Mouse (Mus musculus) right cerebral cortex, adult 2 months (tissue): ENCODE measurements around the gene Fosl2.
"Not testable (repeated sequence)": the region's sequence is repeated elsewhere in the genome, so short reads cannot be mapped to it uniquely, and the experiment has no call there.

Source experiments
- DNase-seq, 2 experiments: peaks; one replicate each; pipeline ENCODE4 v3.0.0; 2021 to 2022; ENCODE audit warnings: low spot score in 2 of 2

Fosl2 gene

DNA sequence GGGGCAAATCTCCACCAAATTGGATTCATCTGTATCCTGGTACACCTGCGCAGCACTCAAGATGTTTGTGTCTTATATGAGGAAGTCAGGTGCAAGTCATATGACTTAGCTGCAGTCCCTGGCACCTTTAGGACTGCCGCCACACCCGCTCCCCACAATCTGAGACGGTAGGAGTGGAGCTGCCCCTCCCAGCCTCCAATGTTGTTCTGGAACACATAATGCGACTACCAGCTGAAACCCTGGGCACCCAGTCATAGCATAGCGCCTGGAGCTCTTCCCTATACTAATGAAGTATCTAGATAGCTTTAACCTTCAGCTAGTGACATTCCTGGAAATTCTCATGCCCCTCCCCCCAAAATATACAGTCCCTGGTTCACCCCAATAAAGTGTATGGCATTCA lies 43.1 kb downstream of the Fosl2 start:
- DNase-seq, result not testable (repeated sequence)

DNA sequence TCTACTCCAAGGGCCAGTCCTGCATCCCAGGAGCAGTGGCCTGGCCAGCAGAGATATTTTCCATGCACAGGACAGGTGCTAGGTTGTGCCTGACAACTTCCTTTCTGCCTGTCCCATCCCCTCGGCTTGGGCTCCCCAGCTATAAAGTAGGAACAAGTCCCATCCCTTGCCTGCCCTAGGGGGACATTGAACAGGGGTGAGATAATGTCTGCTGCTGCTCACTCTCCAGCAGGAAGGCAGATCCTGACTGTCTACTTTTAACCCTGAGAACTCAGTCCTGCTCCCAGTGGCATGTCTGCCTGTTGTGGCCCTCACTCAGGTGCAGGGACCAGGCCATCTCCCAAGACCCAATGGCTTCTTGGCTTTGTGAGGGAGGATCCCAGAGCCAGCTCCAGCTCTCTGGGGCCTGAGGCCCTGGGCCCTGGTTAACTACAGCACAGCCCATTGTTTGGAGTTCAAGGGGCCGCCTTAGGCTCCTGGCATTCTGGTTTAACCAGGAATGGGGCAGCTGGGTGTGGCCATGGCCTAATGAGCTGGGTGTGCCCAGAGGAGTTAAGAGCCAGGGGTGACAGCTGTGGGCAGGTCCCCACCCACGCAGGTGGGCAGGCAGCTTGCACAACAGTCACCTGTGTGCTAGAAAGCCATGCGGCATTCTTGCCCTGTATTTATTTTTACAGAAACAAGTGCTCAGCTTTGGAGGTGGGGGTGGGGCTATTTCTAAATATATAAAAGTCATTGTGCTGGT lies 47.5 kb downstream of the Fosl2 start:
- no peak for DNase-seq

DNA sequence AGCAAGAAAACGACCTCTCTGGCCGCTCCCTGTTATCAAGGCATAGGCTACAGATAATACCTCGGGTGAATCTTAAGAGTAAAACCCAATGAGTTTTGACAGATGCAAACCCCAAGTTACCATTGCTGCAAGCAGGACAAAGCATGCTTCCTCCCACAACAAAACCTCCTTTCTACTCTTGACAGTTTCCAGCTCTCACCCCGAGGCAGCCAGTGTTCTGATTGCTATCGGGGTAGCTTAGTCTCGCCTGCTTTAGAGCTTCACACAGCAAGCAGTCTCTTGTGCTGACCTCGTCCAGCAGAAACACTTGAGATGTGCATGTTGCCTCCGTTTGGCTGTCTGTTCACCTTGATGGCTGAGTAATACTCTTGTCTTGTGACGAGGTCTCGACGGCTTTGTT lies 52.1 kb downstream of the Fosl2 start:
- DNase-seq, result no peak

DNA sequence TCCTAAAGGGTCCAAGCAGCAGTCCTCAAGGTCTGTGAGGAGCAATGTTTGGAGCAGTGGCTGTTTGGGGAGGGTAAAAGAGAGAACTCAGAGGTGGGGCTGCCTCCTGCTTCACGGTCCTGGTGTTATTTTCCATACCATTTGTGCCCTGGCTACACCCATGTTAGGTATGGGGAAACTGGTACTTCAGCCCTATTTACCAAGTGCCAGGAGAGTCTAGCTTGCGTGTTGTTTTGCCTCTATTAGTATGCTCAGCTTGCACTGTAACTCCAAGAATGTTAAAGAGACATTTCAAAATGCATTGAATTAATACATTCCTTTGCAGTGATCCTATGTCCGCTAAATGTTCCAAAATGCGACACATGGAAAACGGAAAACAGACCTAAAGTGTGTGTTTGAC lies 55.7 kb downstream of the Fosl2 start:
- no peak for DNase-seq

DNA sequence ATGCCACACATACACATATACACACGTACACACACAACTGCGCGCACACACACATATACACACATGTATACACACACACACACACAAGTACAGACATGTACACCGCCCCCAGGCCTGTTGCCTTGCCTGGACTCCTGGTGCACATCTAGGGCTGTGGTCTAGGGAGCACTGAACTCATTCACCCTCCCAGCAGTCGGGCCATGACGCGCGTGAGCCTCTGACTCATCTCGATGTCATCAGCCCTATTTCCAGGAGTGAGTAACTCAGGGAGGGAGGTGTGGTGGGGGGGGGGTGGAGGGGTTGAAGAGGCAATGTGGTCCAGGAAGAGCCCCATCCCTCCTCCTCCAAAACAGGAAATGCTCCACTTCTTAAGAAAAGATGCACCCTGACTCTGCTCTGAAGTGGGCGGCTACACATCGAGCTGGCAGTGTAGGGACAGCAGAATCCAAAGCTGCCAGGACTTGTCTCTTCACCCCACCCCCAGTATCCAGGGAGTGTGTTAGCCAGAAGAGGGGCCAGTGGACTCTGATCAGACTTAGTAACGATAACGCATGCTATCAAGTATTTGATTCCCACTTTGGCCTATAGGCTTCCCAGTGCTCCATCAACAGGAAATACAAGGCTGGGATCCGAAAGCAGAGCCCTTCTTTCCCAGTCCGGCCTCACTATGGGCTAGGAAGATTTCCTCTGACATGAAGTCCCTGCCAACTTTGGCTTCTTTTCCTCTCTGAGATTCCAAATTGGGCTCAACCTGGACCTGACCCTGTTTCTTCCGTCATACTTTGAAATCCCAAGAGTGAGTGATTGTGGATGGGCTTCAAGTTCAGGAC lies 56.6 kb downstream of the Fosl2 start:
- no peak for DNase-seq

DNA sequence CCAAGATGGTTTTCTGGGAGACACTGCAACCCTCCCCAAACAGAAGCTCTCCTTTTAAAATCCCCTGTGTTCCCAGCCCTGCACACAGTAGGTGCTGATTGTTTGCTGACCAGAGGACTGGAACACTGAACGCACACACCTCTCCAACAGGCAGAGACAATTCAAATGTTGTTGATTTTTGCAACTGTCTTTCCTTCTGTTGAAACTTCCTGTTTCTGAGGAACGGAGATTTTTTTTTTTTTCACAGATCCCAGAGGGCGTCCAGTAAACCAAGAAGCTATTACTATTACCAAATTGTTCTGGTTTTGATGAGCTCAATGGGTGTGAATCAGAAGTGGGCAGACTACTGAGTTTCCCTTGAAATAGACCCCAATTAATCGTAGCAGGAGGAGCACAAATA lies 58.6 kb downstream of the Fosl2 start:
- DNase-seq, result no peak

DNA sequence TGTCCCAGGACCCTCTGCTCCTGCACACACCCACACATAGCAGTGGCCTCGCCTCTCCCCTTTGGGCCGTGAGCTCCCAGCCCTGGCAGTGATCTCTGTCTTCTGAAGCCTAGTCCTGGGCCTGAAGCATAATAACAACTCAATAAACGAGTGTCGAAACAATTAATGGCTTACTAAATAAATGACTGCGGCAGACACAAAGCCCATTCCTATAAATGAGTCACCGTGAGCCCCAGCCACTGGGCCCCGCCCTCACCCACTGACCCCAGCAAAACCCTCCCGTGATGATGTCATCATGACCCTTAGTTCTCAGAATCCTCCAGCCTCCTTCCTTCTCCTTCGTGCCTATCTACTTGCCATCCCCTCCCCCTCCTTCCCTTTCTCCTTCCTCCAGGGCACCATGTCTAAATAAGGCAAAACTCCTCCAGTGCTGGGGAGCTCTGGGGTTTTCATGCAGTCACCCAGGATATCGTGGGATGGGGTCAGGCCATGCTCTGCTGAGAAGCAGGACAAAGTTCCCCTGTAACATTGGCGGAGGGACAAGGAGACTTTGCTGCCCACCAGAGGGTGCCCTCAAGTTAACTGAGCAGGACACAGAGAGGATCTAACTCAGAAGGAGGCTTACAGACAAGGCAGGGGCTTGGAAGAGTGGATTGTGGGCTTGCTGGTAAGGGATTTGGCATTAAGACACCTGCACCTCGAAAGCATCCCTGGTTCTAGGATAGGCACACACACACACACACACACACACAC lies 60.4 kb downstream of the Fosl2 start:
- no peak for DNase-seq

DNA sequence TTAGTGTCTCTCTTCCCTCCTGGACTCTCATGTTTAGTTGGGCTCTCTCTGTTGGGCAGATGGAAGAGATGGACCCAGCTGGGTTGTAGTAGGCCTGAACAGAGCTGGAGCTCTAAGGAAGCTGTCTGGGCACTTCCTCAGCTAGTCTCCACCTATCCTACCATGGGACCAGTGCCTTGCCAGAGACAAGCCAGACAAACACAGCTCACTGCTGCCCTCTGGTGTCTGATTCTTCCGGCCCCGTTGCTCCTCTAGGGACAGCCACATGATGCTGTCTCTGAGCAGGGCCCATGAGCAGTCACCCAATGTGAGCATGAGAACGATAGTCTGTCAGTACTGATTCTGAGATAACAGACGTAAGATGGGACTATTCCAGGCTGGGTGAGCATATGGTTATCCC lies 62.1 kb downstream of the Fosl2 start:
- peak; percentile 95 to 96 for DNase-seq

DNA sequence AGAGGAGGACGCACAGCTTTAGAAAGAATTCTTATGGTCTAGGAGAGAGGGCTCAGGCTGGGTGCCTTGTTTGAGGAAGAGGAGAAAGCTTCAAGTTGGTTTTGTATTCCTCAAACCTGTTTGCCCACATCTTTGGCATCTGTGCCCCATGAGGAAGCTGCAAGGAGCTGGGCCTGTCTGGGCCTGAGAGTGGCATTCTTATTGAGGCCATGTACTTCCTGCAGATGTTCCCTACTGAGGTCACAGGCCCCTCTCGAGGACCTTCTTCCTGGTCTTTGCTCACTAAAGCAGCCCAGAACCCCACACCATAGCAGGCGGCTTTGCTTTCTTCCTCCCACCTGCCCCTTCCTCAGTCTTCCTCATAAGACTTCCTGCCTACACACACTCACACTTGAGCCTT lies 63.5 kb downstream of the Fosl2 start:
- no peak for DNase-seq

DNA sequence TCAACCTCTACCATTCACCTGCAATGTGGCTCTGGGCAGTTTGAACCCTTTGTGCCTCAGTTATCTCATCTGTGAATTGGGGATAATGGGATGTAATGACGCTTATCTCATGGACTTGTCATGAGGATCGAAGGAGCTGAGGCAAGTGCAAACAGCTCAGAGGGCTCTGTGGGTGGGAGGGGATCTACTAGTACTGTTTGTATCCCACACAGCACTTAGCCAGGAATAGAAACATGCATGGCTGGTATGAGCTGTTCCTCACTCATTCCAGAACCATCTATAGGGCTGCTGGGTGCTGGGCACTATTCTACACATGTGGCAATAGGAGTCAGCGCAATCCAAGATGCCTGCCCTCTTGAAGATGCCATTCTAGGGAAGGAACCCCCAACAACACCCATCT lies 64.0 kb downstream of the Fosl2 start:
- DNase-seq, result peak in 1 of 2 experiments; percentile 15

DNA sequence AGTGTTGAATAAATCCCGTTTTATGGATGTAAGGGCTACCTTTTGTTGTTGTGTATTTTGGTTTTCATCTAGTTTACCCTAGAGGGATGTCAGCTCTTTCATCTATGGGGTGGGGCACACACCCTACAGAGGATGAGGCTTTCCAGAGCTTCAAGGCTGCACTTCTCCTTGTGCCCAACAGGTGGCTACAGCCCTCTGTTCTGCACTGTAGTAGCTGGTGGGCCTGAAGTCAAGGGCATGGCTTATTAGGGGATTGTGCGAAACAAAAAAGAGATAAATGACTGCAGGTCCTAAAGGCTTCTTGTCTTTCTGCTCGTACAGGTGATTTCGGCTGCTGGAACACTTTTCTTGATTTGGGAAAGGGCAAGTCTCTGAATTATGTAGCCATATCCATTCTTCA lies 69.1 kb downstream of the Fosl2 start:
- no peak for DNase-seq

DNA sequence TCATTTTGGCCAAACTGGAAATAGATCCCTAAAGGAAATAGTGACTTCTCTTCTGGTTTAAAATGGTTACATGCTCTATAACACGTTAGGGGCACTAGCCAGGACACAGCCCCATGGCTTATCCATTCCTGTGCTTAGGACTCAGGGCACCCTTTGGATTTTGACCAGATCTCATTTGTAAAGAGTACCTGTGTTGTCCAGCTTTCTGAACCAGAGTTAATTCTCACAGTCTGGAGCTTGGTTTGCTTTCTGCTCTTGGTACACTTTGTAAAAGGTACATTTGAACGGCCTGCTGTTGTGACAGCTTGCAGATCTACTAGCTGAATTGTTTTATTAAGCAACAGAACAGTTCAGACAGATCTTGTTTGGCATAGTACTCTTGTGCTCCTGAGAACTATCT lies 71.1 kb downstream of the Fosl2 start:
- no peak for DNase-seq
